Mouse (Mus musculus): Measurements from ENCODE around the gene 1700012B07Rik.

Gene 1700012B07Rik

DNA sequence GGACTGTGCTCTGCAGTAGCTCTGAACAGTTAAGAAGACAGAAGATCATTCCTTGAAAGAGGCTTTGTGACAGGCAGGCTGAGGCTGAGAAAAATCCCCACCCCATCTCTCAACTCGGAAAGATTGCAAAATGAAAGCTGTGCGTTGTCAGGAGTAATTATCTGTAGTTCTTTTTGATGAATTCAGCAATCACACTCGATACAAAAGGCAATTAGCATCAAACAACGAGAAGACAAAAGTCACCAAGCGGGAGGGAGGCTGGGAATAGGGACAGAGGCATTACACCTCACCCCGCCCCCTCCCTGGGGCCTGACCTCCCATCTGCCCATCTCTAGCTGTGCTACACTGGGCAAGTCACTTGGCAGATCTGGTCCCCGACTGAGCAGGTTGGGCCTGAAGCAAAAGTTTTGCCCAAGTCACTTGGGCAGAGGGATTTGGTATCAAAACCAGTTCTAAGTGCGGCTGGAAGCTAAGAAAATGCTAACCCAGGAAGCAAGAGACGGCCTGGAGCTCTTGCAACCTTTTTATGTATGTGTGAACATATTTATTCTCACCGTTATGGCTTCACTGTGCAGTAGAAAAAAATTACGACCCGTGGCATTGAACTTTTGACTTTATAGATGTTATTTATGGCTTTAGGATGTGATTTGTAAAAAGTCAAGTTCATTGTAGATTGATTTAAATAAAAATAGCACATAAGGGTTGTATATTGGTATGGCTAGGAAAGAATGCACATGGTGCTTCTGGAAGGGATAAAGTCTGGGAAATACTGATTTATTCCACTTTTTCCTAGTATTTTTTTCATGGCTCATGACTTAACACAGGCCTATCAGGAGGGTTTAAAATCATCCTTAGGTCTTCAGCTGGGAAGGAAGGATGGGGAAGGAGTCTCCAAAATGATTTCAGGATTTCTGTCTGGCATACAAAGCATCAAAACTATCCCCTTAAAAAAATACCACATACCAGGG is 75.9 kb downstream of the 1700012B07Rik start:
- DNase-seq (ENCODE audit: inconsistent ontology term) = peak; percentile 35

DNA sequence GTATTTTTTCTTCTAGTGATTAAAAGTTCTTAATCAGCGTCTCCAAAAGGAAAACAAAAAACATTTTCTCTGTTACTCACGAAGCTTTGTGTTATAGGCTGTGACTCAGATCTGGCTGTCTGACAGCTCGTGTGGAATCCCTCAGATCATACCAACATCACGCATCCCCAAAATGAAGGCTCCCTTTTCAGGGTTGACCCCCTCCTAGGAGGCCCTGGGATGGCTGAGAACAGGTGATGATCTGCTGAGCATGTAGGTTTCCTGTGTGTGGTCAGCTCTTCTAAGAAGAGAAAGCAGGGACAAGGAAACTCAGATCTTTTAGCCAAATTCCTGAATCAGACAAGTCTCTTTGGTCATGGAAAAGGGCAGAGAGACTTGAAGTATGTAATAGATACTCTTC is 82.6 kb downstream of the 1700012B07Rik start:
- no peak for DNase-seq (ENCODE audit: inconsistent ontology term)

DNA sequence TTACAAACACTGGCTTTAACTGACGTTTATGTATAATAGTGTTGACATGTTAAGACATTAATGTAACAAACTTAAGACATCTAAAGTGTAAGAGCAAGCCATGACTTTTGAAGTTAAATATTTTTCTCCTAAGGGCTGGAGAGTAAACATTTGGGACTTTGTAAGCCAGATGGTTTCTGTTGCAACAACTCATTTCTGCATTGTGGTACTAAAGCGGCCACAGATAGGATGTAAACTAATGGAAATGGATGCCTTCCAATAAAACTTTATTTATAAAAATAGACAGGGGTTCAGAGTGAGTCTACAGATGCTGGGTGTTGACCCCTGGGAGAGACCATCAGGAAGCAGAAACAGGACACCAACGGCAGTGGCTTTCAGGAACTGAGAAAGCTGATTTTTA is 89.9 kb downstream of the 1700012B07Rik start:
- DNase-seq (ENCODE audit: inconsistent ontology term) = no peak
